Mouse (Mus musculus) limb, embryonic 13.5 days (tissue): ENCODE data around the gene Pitpnb. TPM values are rescaled to one million over a fixed set of nuclear protein-coding genes. Genes with fewer than 3 reads are reported as not detected.

Experiments
- ATAC-seq: fragments of 200-750 bp; cut with Nextera tagmentation; 2 replicates; pipeline ENCODE4 v1.8.0; 2017; ENCODE audit warnings: low read depth, moderate number of reproducible peaks, moderate TSS enrichment; ENCODE audit not compliant: low FRiP score
- H3K27ac ChIP-seq: fragments of 300-500 bp; sonication (generic); 2 replicates; pipeline ENCODE4 v1.5.1; 2015; ENCODE audit warnings: inconsistent platforms, mild to moderate bottlenecking, moderate library complexity
- H3K27me3 ChIP-seq: fragments of 300-500 bp; sonication (generic); 2 replicates; pipeline ENCODE4 v1.6.1; 2015; ENCODE audit warnings: mild to moderate bottlenecking, inconsistent platforms
- H3K36me3 ChIP-seq: fragments of 300-500 bp; sonication (generic); 2 replicates; pipeline ENCODE4 v1.6.1; 2015; ENCODE audit warnings: inconsistent platforms, mild to moderate bottlenecking, moderate library complexity
- H3K4me1 ChIP-seq: fragments of 300-500 bp; sonication (generic); 2 replicates; pipeline ENCODE4 v1.6.1; 2015; ENCODE audit warnings: inconsistent platforms
- H3K4me2 ChIP-seq: fragments of 300-500 bp; sonication (generic); replicated peaks from 2 replicates; pipeline ENCODE4 v1.6.1; 2015; ENCODE audit warnings: inconsistent platforms, mild to moderate bottlenecking, moderate library complexity
- H3K4me3 ChIP-seq: fragments of 300-500 bp; sonication (generic); 2 replicates; pipeline ENCODE4 v1.5.1; 2015; ENCODE audit warnings: moderate library complexity, mild to moderate bottlenecking, inconsistent platforms
- H3K9ac ChIP-seq: fragments of 300-500 bp; sonication (generic); 2 replicates; pipeline ENCODE4 v1.6.1; 2015; ENCODE audit warnings: mild to moderate bottlenecking, inconsistent platforms
- H3K9me3 ChIP-seq: fragments of 300-500 bp; sonication (generic); 2 replicates; pipeline ENCODE4 v1.6.1; 2016; ENCODE audit warnings: inconsistent platforms
- WGBS: fragments of 180-500 bp; shearing (Covaris S2); methylation state at CpG from one replicate; pipeline ENCODE4 v1.1.7; 2015; 5-methylcytosine and 5-hydroxymethylcytosine counted together
- polyA plus RNA-seq: library from polyadenylated mRNA; unstranded; fragments of >200 nt; fragmentation: Nextera tagmentation; extraction: Ambion mirVana; gene quantifications from 2 replicates; pipeline ENCODE4 v1.2.1, GENCODE M21; 2015

Pitpnb gene
- polyA plus RNA-seq, 1 experiment from 2014 or later, result 116 TPM

GRCm38 (mm10) chr5:111313833-111314232, 16.7 kb upstream of the Pitpnb start:
- Histone ChIP-seq H3K27me3 (no peaks in the 10 kb centered on the region), H3K27ac (no peak overlapping the region), H3K9ac (no peak overlapping the region), H3K36me3 (no peaks in the 10 kb centered on the region), H3K4me2 (no peak overlapping the region), H3K9me3 (0 out of 2 replicates have a peak, but pooled peaks cover 9% of the 10 kb centered on the region), H3K4me3 (no peak overlapping the region), H3K4me1 (no peaks in the 10 kb centered on the region)
- no peak for ATAC-seq
- WGBS, result 92% methylated on average over 9 of the region's 9 CpGs

GRCm38 (mm10) chr5:111315061-111315460, 15.5 kb upstream of the Pitpnb start:
- no peaks in the 10 kb centered on the region for H3K27me3 ChIP-seq
- ATAC-seq, result no peak
- no peak overlapping the region for H3K4me3 ChIP-seq
- no peaks in the 10 kb centered on the region for H3K4me1 ChIP-seq
- no peak overlapping the region for H3K4me2 ChIP-seq
- no peak overlapping the region for H3K27ac ChIP-seq
- H3K36me3 ChIP-seq, result no peaks in the 10 kb centered on the region
- 87% methylated on average over 6 of the region's 6 CpGs for WGBS
- H3K9ac ChIP-seq, result no peak overlapping the region
- H3K9me3 ChIP-seq, result 0 out of 2 replicates have a peak, but pooled peaks cover 9% of the 10 kb centered on the region

DNA sequence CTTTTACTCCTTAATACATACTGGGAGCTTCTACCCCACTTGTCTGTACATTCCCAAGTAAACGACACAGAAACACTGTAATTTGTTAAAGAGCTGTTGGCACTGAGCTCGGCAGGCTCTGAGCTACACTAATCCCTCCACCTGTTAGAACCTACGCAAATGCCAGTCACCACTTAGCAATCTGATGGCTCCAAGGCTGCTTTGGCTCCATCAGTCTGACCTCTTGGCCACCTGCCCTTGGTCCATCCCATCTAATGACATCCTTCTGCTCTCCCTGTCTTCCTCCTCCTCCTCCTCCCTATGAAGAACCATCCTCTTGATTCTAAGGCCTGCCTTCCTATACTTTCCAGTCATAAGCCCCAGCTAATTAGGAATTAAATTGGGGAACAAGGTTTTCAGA, 13.0 kb upstream of the Pitpnb start:
- H3K4me3 ChIP-seq, result no peak overlapping the region
- H3K36me3 ChIP-seq, result no peaks in the 10 kb centered on the region
- no peak overlapping the region for H3K4me2 ChIP-seq
- H3K9me3 ChIP-seq, result 0 out of 2 replicates have a peak, but pooled peaks cover 9% of the 10 kb centered on the region
- ATAC-seq, result no peak
- no peaks in the 10 kb centered on the region for H3K27me3 ChIP-seq
- H3K27ac ChIP-seq, result no peak overlapping the region
- 62% methylated on average over 3 of the region's 3 CpGs for WGBS
- H3K4me1 ChIP-seq, result no peaks in the 10 kb centered on the region
- no peak overlapping the region for H3K9ac ChIP-seq

GRCm38 (mm10) chr5:111318946-111319345, 11.6 kb upstream of the Pitpnb start:
- Histone ChIP-seq H3K4me1 (no peaks in the 10 kb centered on the region), H3K27me3 (no peaks in the 10 kb centered on the region), H3K36me3 (no peaks in the 10 kb centered on the region), H3K27ac (no peak overlapping the region), H3K9ac (no peak overlapping the region), H3K9me3 (0 out of 2 replicates have a peak, but pooled peaks cover 1% of the 10 kb centered on the region), H3K4me3 (no peak overlapping the region), H3K4me2 (no peak overlapping the region)
- ATAC-seq, result no peak
- 63% methylated on average over 1 of the region's 1 CpGs for WGBS

DNA sequence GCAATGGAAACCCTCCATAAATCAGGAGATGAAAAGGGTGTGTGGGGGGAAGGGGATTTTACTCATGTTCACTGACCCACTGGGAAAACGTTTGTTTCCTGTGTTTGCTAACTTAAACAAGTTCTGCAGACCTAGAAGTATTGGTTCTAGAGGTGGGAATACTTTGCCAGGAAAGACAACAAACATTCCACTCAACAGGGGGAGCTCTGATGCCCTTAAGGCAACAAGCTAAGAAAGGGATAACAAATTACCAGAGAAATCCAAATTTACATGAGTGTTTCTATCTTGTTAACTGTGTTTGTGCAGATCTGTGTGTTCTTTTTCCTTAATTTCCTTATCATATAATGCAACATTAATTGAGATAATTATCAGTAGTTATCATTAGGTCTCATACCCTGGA, 4.8 kb upstream of the Pitpnb start:
- no peak overlapping the region for H3K9ac ChIP-seq
- H3K4me3 ChIP-seq, result no peak overlapping the region
- H3K4me2 ChIP-seq, result no peak overlapping the region
- peaks cover 5% of the 10 kb centered on the region; the same call in 1 of the 2 replicates for H3K4me1 ChIP-seq
- no peaks in the 10 kb centered on the region for H3K36me3 ChIP-seq
- H3K9me3 ChIP-seq, result 0 out of 2 replicates have a peak, but pooled peaks cover 4% of the 10 kb centered on the region
- H3K27ac ChIP-seq, result no peak overlapping the region
- H3K27me3 ChIP-seq, result no peaks in the 10 kb centered on the region
- no peak for ATAC-seq
- WGBS, result 22% methylated on average over 1 of the region's 1 CpGs

DNA sequence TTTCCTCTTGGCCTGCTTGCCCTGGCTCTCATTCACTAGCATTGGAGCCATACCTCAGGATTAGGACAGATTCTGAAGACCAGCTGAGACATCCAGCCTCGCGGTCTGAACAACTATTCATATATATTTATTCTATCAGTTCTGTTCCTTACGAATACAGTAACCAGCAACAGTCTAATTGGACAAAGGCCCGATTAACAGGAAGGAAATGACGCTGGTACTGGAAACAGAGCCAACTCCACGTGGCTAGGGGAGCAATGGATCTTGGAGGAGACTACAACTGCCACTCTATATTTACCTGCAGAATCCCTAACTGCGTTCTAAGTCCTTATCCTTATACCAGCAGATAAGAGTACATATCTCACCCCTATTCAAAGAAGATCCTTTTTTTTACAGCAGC, 3.1 kb upstream of the Pitpnb start:
- Histone ChIP-seq H3K4me1 (peaks cover 17% of the 10 kb centered on the region), H3K27me3 (no peaks in the 10 kb centered on the region), H3K27ac (no peak overlapping the region), H3K4me3 (no peak overlapping the region), H3K36me3 (no peaks in the 10 kb centered on the region), H3K9ac (no peak overlapping the region), H3K9me3 (0 out of 2 replicates have a peak, but pooled peaks cover 4% of the 10 kb centered on the region), H3K4me2 (no peak overlapping the region)
- ATAC-seq, result no peak
- WGBS, result 80% methylated on average over 7 of the region's 7 CpGs

GRCm38 (mm10) chr5:111329782-111330416, 664 bp upstream of the Pitpnb start:
- peak; percentile 35 for ATAC-seq
- H3K4me3 ChIP-seq, result peak overlapping the region; percentile 95
- H3K4me1 ChIP-seq, result peaks cover 19% of the 10 kb centered on the region
- no peaks in the 10 kb centered on the region for H3K27me3 ChIP-seq
- H3K9ac ChIP-seq, result peak overlapping the region; percentile 95
- WGBS, result 28% methylated on average over 10 of the region's 10 CpGs
- H3K27ac ChIP-seq, result peak overlapping the region; percentile 72
- H3K9me3 ChIP-seq, result 0 out of 2 replicates have a peak, but pooled peaks cover 4% of the 10 kb centered on the region
- H3K36me3 ChIP-seq, result peaks cover 20% of the 10 kb centered on the region
- peak overlapping the region; percentile 78 for H3K4me2 ChIP-seq

GRCm38 (mm10) chr5:111331099-111331435, 504 bp downstream of the Pitpnb start:
- under 1% methylated on average over 14 of the region's 14 CpGs for WGBS
- Histone ChIP-seq H3K4me1 (peaks cover 19% of the 10 kb centered on the region), H3K9ac (peak overlapping the region; percentile 95), H3K4me2 (peak overlapping the region; percentile 78), H3K27me3 (no peaks in the 10 kb centered on the region), H3K4me3 (peak overlapping the region; percentile 95), H3K9me3 (no peaks in the 10 kb centered on the region), H3K27ac (peak overlapping the region; percentile 74; the same call in 1 of the 2 replicates), H3K36me3 (peaks cover 27% of the 10 kb centered on the region)
- ATAC-seq, result no peak

- Histone ChIP-seq H3K27me3 (no peaks in the 10 kb centered on the region), H3K27ac (no peak overlapping the region), H3K36me3 (peaks cover 69% of the 10 kb centered on the region), H3K4me1 (peaks cover 13% of the 10 kb centered on the region), H3K9ac (no peak overlapping the region), H3K9me3 (no peaks in the 10 kb centered on the region), H3K4me3 (no peak overlapping the region), H3K4me2 (no peak overlapping the region)
- no peak for ATAC-seq
- WGBS, result 83% methylated on average over 8 of the region's 8 CpGs
Observed at GRCm38 (mm10) chr5:111335939-111336691, 5.6 kb downstream of the Pitpnb start.

DNA sequence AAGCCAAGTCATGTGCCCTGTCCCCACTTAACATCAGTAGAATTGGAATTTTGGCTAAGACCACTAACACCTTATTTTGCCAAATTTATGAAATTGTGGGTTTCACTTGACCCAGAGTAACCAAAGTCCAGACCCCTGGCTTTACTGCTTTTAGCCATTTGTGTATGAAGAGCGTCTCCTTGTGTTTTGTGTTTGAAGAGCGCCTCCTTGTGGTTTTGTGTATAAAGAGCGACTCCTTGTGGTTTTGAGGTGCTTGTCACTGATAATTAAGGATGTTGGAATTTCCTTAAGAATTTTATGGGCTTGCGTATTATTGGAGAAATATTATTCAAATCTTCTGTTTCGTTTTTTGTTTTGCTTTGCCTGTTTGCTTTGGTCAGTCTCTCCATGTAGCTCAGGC, 11.0 kb downstream of the Pitpnb start:
- H3K9me3 ChIP-seq, result no peaks in the 10 kb centered on the region
- H3K27me3 ChIP-seq, result no peaks in the 10 kb centered on the region
- H3K27ac ChIP-seq, result no peak overlapping the region
- no peak overlapping the region for H3K9ac ChIP-seq
- H3K4me2 ChIP-seq, result no peak overlapping the region
- peaks cover 84% of the 10 kb centered on the region for H3K36me3 ChIP-seq
- WGBS, result 44% methylated on average over 5 of the region's 5 CpGs
- ATAC-seq, result no peak
- H3K4me1 ChIP-seq, result no peaks in the 10 kb centered on the region
- H3K4me3 ChIP-seq, result no peak overlapping the region

DNA sequence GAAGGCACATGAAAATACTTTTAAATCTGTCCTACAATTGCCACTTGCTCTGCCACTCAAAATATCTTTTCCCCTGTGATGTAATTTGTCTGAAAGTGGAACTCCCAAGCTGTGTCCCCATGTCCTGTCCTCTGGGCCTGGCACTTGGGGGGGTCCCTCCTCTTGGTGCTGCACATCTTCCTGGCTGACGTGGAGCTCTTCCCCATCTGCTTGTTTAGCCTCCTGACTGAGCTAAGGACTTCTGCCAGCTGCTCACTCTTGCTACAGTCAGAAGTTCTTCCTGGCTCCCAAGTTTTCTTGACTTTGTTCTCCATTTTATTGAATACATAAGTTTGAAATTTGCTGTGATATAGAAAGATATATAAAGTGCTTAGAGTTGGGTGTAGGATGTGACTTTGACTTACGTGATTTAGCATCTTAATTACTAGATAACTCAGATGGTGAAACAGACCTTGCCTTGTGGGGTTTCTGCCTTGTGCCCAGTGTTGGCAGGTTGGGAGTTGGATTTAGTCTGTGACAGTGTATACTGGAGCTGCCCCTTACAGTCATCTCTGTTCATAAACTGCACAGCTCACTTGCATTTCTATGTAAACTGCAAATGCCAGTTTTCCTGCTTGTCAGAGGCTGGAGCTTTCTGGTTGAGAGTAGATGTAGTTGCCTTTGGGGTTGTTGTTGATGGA, 14.3 kb downstream of the Pitpnb start:
- H3K4me2 ChIP-seq, result no peak overlapping the region
- no peak overlapping the region for H3K9ac ChIP-seq
- H3K36me3 ChIP-seq, result peaks cover 93% of the 10 kb centered on the region
- no peaks in the 10 kb centered on the region for H3K9me3 ChIP-seq
- ATAC-seq, result no peak
- no peaks in the 10 kb centered on the region for H3K4me1 ChIP-seq
- H3K27ac ChIP-seq, result no peak overlapping the region
- WGBS, result 84% methylated on average over 2 of the region's 2 CpGs
- H3K4me3 ChIP-seq, result no peak overlapping the region
- H3K27me3 ChIP-seq, result no peaks in the 10 kb centered on the region
